Mouse (Mus musculus): ENCODE data around the gene Arl5c.
A peak's percentile ranks its signal among the peaks of the same experiment; 100 is the strongest.

The Arl5c gene

GRCm38 (mm10) chr11:97995564-97996288, at the start of gene Arl5c:
TSS of gene Arl5c (minus strand) at chr11:97996181.
- DNase-seq, result peak; percentile 19 to 56

- no peak for DNase-seq
Measured at GRCm38 (mm10) chr11:98045596-98045995, 49.6 kb upstream of the Arl5c start.

GRCm38 (mm10) chr11:98044074-98044473, 48.1 kb upstream of the Arl5c start:
- DNase-seq, result no peak

- DNase-seq, result peak; percentile 53 to 60
Measured at GRCm38 (mm10) chr11:98042741-98043140, 46.8 kb upstream of the Arl5c start.

GRCm38 (mm10) chr11:98040975-98041374, 45.0 kb upstream of the Arl5c start:
- no peak for DNase-seq

- DNase-seq, result peak in 1 of 2 experiments; percentile 40
Measured at GRCm38 (mm10) chr11:98037871-98038270, 41.9 kb upstream of the Arl5c start.

GRCm38 (mm10) chr11:98035977-98036377, 40.0 kb upstream of the Arl5c start:
- DNase-seq, result peak in 1 of 2 experiments; percentile 29

GRCm38 (mm10) chr11:98034840-98035239, 38.9 kb upstream of the Arl5c start:
- no peak for DNase-seq

GRCm38 (mm10) chr11:98034061-98034460, 38.1 kb upstream of the Arl5c start:
- DNase-seq, result no peak

GRCm38 (mm10) chr11:98031443-98031770, 35.4 kb upstream of the Arl5c start:
- DNase-seq, result peak; percentile 71 to 91

- no peak for DNase-seq
Measured at GRCm38 (mm10) chr11:98030701-98031442, 34.9 kb upstream of the Arl5c start.

- no peak for DNase-seq
Measured at GRCm38 (mm10) chr11:98027785-98028184, 31.8 kb upstream of the Arl5c start.

- DNase-seq, result no peak
Measured at GRCm38 (mm10) chr11:98027297-98027688, 31.3 kb upstream of the Arl5c start.

GRCm38 (mm10) chr11:98026570-98027296, 30.8 kb upstream of the Arl5c start, which contains the start of gene Rpl19:
TSS of gene Rpl19 (plus strand) at chr11:98026710.
- DNase-seq, result peak; percentile 92 to 94

GRCm38 (mm10) chr11:98026248-98026569, 30.2 kb upstream of the Arl5c start:
- DNase-seq, result no peak

GRCm38 (mm10) chr11:98024516-98024915, 28.5 kb upstream of the Arl5c start:
- DNase-seq, result no peak

GRCm38 (mm10) chr11:98022555-98023371, 26.8 kb upstream of the Arl5c start, which contains the start of gene Cacnb1:
TSS of gene Cacnb1 (minus strand) at chr11:98023034.
- DNase-seq, result peak; percentile 60 to 81

GRCm38 (mm10) chr11:98022253-98022554, 26.2 kb upstream of the Arl5c start:
- DNase-seq, result no peak

- peak in 1 of 2 experiments; percentile 42 for DNase-seq
Measured at GRCm38 (mm10) chr11:98021565-98022252, 25.7 kb upstream of the Arl5c start.

GRCm38 (mm10) chr11:98021118-98021517, 25.1 kb upstream of the Arl5c start:
- DNase-seq, result no peak

- no peak for DNase-seq
Measured at GRCm38 (mm10) chr11:98020710-98021109, 24.7 kb upstream of the Arl5c start.
